Mouse (Mus musculus): Measurements from ENCODE around the gene Ppil6.

The Ppil6 gene

GRCm38 (mm10) chr10:41525696-41526095 is 35.5 kb downstream of the Ppil6 start:
- no peak for DNase-seq (ENCODE audit: low spot score)

- DNase-seq (ENCODE audit: low spot score), result no peak
Observed at GRCm38 (mm10) chr10:41529972-41530371, 39.7 kb downstream of the Ppil6 start.

GRCm38 (mm10) chr10:41535991-41536390 is 45.8 kb downstream of the Ppil6 start:
- DNase-seq (ENCODE audit: low spot score), result no peak

GRCm38 (mm10) chr10:41536714-41537113 is 46.5 kb downstream of the Ppil6 start:
- no peak for DNase-seq (ENCODE audit: low spot score)

DNA sequence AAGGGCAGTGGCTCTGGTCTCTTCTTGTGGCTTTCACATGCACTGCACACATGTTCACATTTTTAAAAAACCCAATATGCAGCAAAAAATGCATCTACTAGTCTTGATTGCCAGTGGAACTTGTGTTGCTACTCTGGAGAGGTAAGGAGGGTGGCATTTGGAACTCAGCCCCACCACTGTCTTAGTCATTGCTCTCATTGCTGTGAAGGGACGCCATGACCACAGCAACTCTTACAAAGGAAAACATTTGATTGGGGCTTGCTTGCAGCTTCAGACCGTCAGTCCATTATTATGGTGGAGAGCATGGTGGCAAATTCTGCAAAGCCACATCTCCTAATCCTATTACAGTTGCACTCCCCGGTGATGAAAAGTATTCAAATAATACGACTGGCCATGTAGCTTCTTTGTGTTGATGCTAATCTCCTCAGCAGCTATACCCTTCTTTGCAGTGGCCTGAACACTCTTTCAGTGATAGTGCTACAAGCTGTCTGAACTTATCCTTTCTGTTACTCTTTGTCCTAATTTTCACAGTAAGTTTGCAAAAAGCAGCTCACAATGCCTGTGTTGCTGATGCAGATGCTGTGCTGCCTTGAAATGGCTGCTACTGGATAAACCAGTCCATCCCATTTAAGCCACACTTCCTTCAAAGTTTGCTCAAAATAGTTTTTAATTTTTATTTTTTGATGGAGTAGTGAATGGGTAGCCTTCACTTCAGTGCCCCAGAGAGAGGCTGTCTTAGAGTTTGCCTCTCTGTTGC is 47.2 kb downstream of the Ppil6 start:
- DNase-seq (ENCODE audit: low spot score), result no peak

GRCm38 (mm10) chr10:41537983-41538330 is 47.7 kb downstream of the Ppil6 start:
- no peak for DNase-seq (ENCODE audit: low spot score)

DNA sequence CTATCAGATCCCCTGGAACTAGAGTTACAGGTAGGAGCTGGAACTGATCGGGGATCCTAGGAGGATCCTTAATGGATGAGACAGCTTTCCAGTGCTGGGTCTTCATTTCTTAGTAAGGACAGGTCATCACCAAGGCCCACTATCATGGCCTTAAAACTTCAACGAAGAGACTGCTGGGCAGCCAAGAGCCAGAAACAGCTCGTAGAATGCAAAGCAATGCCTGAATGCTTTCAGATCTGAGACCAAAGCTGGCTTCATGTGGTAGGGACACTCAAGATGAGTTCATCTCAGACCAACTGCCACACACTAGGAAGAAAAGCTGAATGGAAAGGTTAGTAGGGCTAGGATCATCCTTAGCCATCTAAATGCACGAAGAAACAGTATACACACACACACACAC is 48.7 kb downstream of the Ppil6 start:
- DNase-seq (ENCODE audit: low spot score), result no peak

DNA sequence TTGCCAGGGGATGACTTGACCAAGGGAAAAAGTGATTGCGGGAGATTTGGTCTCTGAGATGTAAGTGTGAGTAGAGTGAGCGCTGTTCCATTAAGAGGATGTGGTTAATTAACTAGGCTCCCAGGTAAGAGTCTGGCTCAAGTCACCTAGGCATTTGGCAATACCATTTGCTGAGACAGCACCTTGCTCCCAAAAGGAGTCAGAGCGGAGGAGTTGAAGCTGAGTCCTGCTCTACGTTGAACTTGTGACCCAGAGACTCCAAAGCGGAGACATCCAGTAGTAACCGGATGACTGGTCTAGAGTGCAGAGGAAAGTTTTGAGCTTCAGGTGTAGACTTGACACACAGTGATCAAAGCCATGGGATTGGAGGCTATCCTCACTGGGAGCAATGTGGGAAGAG is 51.8 kb downstream of the Ppil6 start:
- no peak for DNase-seq (ENCODE audit: low spot score)

DNA sequence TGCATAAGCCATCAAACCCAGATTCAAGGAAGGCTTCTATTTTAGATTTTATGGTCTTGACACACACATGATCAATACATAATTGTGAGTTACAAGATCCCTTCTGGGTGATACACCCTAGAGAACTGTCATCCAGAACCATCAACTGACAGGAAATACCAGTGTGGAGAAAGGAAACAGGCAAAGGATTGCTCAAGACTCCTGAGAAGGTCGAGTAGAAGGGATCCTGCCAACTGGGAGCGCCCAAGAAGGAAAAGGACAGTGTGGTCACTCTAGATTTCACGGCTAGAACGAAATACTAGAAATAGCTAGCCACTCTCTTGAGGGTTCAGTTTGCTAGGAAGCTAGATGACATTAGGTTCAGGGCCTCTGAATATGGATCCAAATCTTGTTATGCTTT is 53.2 kb downstream of the Ppil6 start:
- DNase-seq (ENCODE audit: low spot score), result no peak

DNA sequence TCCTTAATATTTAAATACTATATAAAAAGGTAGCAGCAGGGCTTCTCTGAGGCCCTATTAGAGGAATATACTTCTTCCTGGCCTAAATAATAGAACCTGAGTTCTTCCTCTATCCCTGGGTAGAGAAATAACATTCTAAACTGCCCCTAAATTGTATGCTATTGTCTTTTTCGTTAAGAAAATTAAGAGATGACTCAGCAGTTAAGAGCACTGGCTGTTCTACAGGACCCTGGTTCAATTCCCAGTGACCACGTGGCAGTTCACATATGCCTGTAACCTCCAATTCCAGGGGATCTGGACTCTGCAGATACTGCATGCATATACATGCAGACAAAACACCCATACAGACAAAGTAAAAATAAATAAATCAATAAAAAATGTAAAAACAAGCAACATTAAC is 53.6 kb downstream of the Ppil6 start:
- DNase-seq (ENCODE audit: low spot score), result no peak

DNA sequence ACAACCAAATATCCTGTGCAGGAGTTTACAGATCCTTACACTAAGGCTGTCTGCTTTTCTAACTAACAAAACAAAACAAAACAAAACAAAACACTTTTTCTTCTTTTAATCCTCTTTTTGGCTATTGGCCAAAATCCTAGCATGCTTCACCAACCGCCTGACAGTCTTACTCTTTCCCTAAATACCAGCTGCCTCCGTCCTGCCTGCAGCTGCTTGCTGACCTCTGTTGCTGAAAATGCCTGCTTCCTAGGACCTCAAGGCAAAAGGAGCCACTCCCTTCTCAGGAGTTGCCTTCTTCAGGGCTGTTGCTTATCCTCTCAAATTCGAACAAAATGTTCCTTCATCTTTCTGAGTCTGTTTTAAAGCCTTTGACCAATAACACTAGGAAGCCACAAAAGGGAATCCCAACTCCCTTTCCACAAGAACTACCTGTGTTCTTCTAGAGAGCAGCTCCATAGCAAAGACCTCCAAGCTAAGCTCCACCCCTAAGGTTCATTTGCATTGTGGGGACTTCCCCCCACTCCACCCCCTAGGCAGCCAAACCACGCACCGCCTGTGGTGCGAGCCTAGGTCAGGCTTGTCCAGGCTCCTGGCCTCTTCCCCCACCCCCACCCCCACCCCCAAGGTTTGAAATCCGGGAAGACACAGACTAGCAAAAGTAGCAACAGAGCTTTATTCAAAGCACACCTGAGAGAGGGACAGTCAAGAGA is 54.4 kb downstream of the Ppil6 start:
- DNase-seq (ENCODE audit: low spot score), result no peak

DNA sequence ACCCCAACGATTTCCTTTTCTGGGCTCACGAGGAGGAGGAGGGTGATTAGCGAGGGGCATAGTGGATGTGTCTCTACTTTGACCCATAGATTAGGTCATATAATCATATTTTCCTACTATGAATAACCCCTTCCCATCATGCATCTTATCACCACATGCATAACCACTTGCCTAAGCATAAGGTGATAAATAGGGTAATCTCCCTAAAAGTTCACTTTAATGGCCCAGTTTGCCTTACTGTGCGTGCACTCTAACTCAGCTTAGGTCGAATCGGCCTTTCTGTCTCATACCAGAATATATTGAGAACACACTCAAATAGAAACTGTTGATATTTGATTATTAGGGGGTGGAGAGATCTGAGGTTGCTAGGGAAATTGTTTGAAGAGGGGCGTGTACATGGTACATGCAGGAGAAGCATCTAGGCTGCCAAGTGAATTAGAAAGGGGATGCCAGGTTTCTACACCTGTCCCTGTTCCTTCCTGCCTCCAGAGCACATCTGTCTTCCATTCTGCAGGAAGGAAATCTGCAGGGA is 55.1 kb downstream of the Ppil6 start:
- no peak for DNase-seq (ENCODE audit: low spot score)

DNA sequence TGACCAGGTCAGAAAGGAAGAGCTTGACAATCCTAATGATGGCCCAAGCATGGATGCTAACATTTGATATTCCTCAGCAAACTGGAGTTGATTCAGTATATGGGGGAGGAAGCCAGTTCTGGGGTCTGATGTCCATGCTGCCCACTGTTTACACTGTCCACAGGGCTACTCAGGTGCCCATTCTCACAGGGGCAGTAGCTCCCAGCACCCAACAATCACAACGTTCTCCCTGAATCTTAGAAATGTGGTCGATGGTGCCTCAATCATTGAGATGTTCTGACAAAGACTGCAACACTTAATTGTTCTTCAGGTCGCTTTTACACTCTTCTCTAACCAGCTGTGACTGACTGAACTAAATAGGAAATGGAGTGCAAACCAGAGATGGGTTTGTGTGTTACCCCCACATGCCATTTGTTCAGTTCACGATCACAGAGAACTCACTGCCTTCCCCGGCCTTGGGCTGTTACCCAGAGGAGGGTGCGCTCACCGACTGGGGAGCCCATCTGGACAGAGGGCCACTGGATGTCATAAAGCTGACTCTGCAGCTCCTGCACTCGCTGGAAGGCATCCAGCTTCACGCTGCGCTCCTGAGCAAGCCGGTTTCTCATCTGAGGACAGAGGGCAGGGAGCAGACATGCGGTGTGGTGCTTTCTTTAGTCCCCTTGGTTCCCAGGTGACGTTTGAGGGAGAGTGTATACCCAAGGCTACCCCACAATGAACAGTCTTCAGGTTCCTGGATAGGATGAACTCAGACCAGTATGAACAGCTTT is 56.3 kb downstream of the Ppil6 start:
- no peak for DNase-seq (ENCODE audit: low spot score)

DNA sequence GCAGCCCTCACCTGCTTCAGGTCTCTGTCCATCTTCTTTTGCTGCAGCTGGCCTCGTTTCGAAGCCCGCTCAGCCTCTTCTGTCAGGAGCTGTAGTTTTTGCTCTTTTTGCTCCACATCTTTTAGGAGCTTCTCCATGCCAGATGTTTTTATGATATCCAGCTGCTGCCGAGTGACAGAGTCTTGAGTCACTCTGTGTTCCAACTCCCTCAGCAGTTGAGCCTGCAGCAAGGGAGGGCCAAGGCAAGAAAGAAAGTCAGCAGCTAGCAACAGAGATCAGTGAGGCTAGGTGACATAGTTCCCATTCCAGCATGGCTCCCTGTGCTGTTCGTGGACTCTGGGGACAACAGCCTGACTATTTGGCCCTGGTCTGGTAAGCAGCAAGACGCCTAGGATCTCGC is 60.5 kb downstream of the Ppil6 start:
- no peak for DNase-seq (ENCODE audit: low spot score)

DNA sequence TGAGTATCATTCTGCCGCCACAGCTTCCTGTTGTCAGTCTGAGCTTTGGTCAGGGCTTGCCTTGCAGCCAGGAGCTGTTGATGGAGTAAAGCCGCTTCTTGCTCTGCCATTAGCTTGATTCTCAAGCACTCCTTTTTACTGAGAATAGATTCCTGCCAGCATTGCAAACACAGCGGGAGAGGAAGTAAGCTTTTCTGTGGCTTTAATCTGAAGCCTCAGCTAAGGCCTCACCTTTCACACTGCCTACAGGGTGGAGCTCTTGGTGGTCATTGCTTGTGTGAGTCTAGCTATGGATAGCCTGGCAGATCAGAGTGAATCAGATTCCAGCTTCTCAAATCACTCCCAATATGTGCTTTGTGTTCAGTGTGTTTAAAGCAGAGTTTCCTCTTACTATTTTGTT is 62.1 kb downstream of the Ppil6 start:
- no peak for DNase-seq (ENCODE audit: low spot score)

- peak; percentile 32 for DNase-seq (ENCODE audit: low spot score)
Observed at GRCm38 (mm10) chr10:41552847-41553589, 62.8 kb downstream of the Ppil6 start.

DNA sequence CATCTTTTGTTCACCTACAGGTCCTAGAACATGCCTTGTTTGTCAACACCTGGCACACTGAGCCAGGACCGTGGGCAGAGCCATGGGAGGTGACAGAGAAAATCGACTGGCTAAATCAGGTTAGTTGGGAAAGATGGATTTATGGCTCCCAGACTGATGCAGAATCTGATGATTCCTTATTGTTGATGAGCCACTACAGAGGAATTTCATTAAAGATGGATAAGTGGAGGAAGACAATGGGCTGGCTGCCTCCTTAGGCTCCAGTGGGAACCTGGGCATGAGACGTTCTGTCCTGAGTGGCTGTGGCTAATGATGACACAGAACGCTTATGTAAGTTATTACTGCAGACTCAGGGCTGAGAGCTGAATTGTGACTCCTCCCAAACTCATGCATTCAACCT is 63.5 kb downstream of the Ppil6 start:
- DNase-seq (ENCODE audit: low spot score), result no peak

- DNase-seq (ENCODE audit: low spot score), result no peak
Observed at GRCm38 (mm10) chr10:41555081-41555480, 64.8 kb downstream of the Ppil6 start.

DNA sequence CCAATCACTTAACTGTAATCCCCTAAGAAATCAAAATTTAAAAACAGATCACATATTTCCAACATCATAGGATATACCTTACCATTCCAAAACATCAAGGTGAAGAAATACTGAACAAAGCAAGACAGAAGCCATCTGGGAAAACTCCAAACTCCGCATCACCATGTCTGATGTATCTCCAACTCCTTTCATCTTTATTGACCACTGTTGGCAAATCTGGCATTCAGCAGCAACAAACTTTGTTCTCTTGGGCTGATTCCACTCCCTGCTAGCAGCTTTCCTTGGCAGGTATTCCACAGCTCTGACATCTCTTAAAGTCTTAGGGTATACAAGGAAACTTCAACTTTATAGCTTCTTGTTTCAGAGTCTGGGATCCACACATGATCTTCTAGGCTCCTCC is 68.2 kb downstream of the Ppil6 start:
- no peak for DNase-seq (ENCODE audit: low spot score)

GRCm38 (mm10) chr10:41561701-41562395 is 71.6 kb downstream of the Ppil6 start:
- DNase-seq (ENCODE audit: low spot score), result no peak

Data from lung, postnatal 25 days (tissue).